Mouse (Mus musculus) bone marrow, adult 2 months (tissue): ENCODE measurements around the gene Tas2r137. TPM values are rescaled to one million over a fixed set of nuclear protein-coding genes. Genes with fewer than 3 reads are reported as not detected.

Experiments used
- H3K27ac ChIP-seq: fragments of 200-500 bp; 2 replicates; pipeline ENCODE4 v1.5.1; 2012; ENCODE audit warnings: low read depth, mild to moderate bottlenecking, control low read depth, inconsistent platforms, low read length; ENCODE audit not compliant: control insufficient read depth, poor library complexity, insufficient read depth
- H3K4me1 ChIP-seq: fragments of 200-500 bp; 2 replicates; pipeline ENCODE4 v1.6.1; 2011; ENCODE audit warnings: low read length; ENCODE audit not compliant: control insufficient read depth, insufficient read depth
- H3K4me3 ChIP-seq: fragments of 200-500 bp; replicated peaks from 2 replicates; pipeline ENCODE3; 2011; ENCODE audit warnings: mild to moderate bottlenecking, low read depth, low read length, control low read depth; ENCODE audit not compliant: control insufficient read depth
- CTCF ChIP-seq: fragments of 200-500 bp; IDR thresholded peaks from 2 replicates; pipeline ENCODE4 v1.5.1; 2011; ENCODE audit warnings: low read length, control low read depth; ENCODE audit not compliant: control insufficient read depth, insufficient read depth
- POLR2A ChIP-seq: fragments of 200-500 bp; IDR thresholded peaks from 2 replicates; pipeline ENCODE4 v1.6.1; 2011; ENCODE audit warnings: low read depth, mild to moderate bottlenecking, control low read depth, low read length, borderline replicate concordance; ENCODE audit not compliant: control insufficient read depth
- WGBS: fragments of 180-500 bp; shearing (Covaris S2); methylation state at CpG from one replicate; pipeline ENCODE4 v1.1.7; 2018; 5-methylcytosine and 5-hydroxymethylcytosine counted together
- polyA plus RNA-seq: library from polyadenylated mRNA; stranded (reverse); fragments of >200 nt; gene quantifications from 2 replicates; pipeline ENCODE4 v1.2.4, GENCODE M21; 2011; ENCODE audit warnings: low replicate concordance; ENCODE audit not compliant: missing spikeins, insufficient read depth, insufficient read length

Tas2r137 gene
- polyA plus RNA-seq: not detected in 2 replicates

- TF ChIP-seq CTCF (no peak), POLR2A (no peak)
- H3K4me3 ChIP-seq: no peak within 1 kb of the TSS
- H3K4me1 ChIP-seq: no peaks in the 10 kb centered on the region
- no peak within 1 kb of the TSS for H3K27ac ChIP-seq
Observed at GRCm38 (mm10) chr6:40490933-40491332, at the start of gene Tas2r137. TSS of gene Tas2r137 (plus strand) at chr6:40491233.

GRCm38 (mm10) chr6:40441276-40441675, 49.8 kb upstream of the Tas2r137 start:
- WGBS: 65% methylated on average over 3 of the region's 3 CpGs
- no peak overlapping the region for H3K27ac ChIP-seq
- H3K4me1 ChIP-seq: peaks cover 1% of the 10 kb centered on the region; the same call in 1 of the 2 replicates
- TF ChIP-seq CTCF (no peak), POLR2A (no peak)
- H3K4me3 ChIP-seq: no peak overlapping the region

DNA sequence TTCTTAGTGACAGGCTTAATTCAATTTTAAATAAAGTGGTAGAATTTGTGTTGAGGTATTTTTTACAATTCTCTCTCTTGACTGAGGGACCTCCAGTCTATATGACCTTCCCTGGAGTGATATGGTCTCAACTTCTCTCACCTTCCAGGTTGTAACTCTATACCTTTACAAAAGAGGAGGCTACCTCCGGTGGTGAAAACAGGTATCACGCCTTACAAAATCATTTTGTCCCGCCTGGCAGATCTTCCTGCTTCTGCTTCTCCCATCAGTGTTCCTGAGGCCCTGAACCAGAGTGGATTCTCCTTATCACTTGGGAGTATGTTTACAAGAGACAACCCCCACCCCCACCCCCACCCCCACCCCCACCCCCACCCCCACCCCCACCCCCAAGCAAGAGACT, 49.3 kb upstream of the Tas2r137 start:
- Histone ChIP-seq H3K4me1 (peaks cover 1% of the 10 kb centered on the region; the same call in 1 of the 2 replicates), H3K4me3 (no peak overlapping the region), H3K27ac (no peak overlapping the region)
- 27% methylated on average over 3 of the region's 3 CpGs for WGBS
- no peak for TF ChIP-seq POLR2A
- TF ChIP-seq CTCF: no peak

- TF ChIP-seq CTCF: no peak
- TF ChIP-seq POLR2A: no peak
- peaks cover 1% of the 10 kb centered on the region; the same call in 1 of the 2 replicates for H3K4me1 ChIP-seq
- WGBS: 27% methylated on average over 10 of the region's 10 CpGs
- H3K4me3 ChIP-seq: no peak overlapping the region
- no peak overlapping the region for H3K27ac ChIP-seq
Observed at GRCm38 (mm10) chr6:40443281-40443928, 47.6 kb upstream of the Tas2r137 start.

GRCm38 (mm10) chr6:40448626-40449025, 42.4 kb upstream of the Tas2r137 start:
- Histone ChIP-seq H3K4me1 (no peaks in the 10 kb centered on the region), H3K27ac (no peak overlapping the region), H3K4me3 (no peak overlapping the region)
- TF ChIP-seq CTCF (no peak), POLR2A (no peak)

GRCm38 (mm10) chr6:40454436-40455041, 36.5 kb upstream of the Tas2r137 start:
- no peak overlapping the region for H3K4me3 ChIP-seq
- 15% methylated on average over 7 of the region's 7 CpGs for WGBS
- no peak for TF ChIP-seq POLR2A
- TF ChIP-seq CTCF: no peak

GRCm38 (mm10) chr6:40465710-40466109, 25.3 kb upstream of the Tas2r137 start:
- WGBS: 43% methylated on average over 6 of the region's 6 CpGs
- Histone ChIP-seq H3K27ac (no peak overlapping the region), H3K4me1 (no peaks in the 10 kb centered on the region), H3K4me3 (no peak overlapping the region)
- TF ChIP-seq POLR2A: no peak
- TF ChIP-seq CTCF: peak; percentile 42

More at GRCm38 (mm10) chr6:40454436-40455041, 36.5 kb upstream of the Tas2r137 start:
- no peaks in the 10 kb centered on the region for H3K4me1 ChIP-seq
- H3K27ac ChIP-seq: no peak overlapping the region

GRCm38 (mm10) chr6:40470916-40471719, 19.9 kb upstream of the Tas2r137 start, which contains the start of gene Ssbp1:
TSS of gene Ssbp1 (plus strand) at chr6:40471352.
- WGBS: under 1% methylated on average over 54 of the region's 54 CpGs
- peak; percentile 22; the same call in 1 of the 2 replicates for TF ChIP-seq CTCF
- peak; percentile 92; the same call in 1 of the 2 replicates for TF ChIP-seq POLR2A
- peak within 1 kb of the TSS; percentile 98 for H3K27ac ChIP-seq
- H3K4me1 ChIP-seq: no peaks in the 10 kb centered on the region; the same call in 1 of the 2 replicates
- H3K4me3 ChIP-seq: peak within 1 kb of the TSS; percentile 93
